Mouse (Mus musculus) adrenal gland, adult 2 months (tissue): ENCODE data around the gene Hspa1a. TPM values are rescaled to one million over a fixed set of nuclear protein-coding genes. Genes with fewer than 3 reads are reported as not detected.

Experiments used
- polyA plus RNA-seq: library from polyadenylated mRNA; depleted of rRNA; stranded (reverse); fragments of >200 nt; gene quantifications from 2 replicates; pipeline ENCODE4 v1.2.3, GENCODE M21; 2012; rRNA removed
- total RNA-seq, 2 experiments: library from RNA; stranded (reverse); gene quantifications; 2 replicates each; pipeline ENCODE4 v1.2.3; 2021

The Hspa1a gene
- total and polyA plus RNA-seq, 3 experiments, result 16.3 to 253 (median 55.2) TPM

Other genes starting within 250 kb of the Hspa1a start
Only the 30 nearest of the 43 such genes appear.
- 10 to 100 TPM; 38.5 to 55.1 TPM for gene Stk19, start 135.2 kb downstream of the Hspa1a start, total RNA-seq
- 139 and 176 TPM in 2 replicates for gene Stk19, start 135.2 kb downstream of the Hspa1a start, polyA plus RNA-seq
- gene Dxo, start 135.1 kb downstream of the Hspa1a start, total RNA-seq, result 100 to 1,000 TPM in 1 of 2 experiments, 10 to 100 TPM in 1; 47.0 to 126 TPM
- gene Dxo, start 135.1 kb downstream of the Hspa1a start, polyA plus RNA-seq, result 82.7 and 107 TPM in 2 replicates
- 10 to 100 TPM; 62.1 to 65.8 TPM for gene Skiv2l, start 121.9 kb downstream of the Hspa1a start, total RNA-seq
- 105 and 112 TPM in 2 replicates for gene Skiv2l, start 121.9 kb downstream of the Hspa1a start, polyA plus RNA-seq
- gene Nelfe, start 121.8 kb downstream of the Hspa1a start, total RNA-seq, result 10 to 100 TPM; 55.5 to 67.6 TPM
- 22.8 and 31.5 TPM in 2 replicates for gene Nelfe, start 121.8 kb downstream of the Hspa1a start, polyA plus RNA-seq
- 10 to 100 TPM; 18.4 to 29.0 TPM for gene Cfb, start 109.6 kb downstream of the Hspa1a start, total RNA-seq
- 4.6 and 7.9 TPM in 2 replicates for gene Cfb, start 109.6 kb downstream of the Hspa1a start, polyA plus RNA-seq
- gene Zbtb12, start 92.7 kb downstream of the Hspa1a start, total RNA-seq, result 10 to 100 TPM; 10.8 to 16.1 TPM
- 18.7 and 21.5 TPM in 2 replicates for gene Zbtb12, start 92.7 kb downstream of the Hspa1a start, polyA plus RNA-seq
- gene Gm20547, start 90.1 kb downstream of the Hspa1a start, total RNA-seq, result not detected
- gene Gm20547, start 90.1 kb downstream of the Hspa1a start, polyA plus RNA-seq, result 0.04 TPM in 1 of 2 replicates, not detected in the other
- gene C2, start 73.9 kb downstream of the Hspa1a start, total RNA-seq, result 100 to 1,000 TPM in 1 of 2 experiments, 10 to 100 TPM in 1; 81.4 to 105 TPM
- 70.7 and 71.5 TPM in 2 replicates for gene C2, start 73.9 kb downstream of the Hspa1a start, polyA plus RNA-seq
- gene Ehmt2, start 73.7 kb downstream of the Hspa1a start, total RNA-seq, result 100 to 1,000 TPM; 115 to 131 TPM
- 387 and 452 TPM in 2 replicates for gene Ehmt2, start 73.7 kb downstream of the Hspa1a start, polyA plus RNA-seq
- 1 to 10 TPM in 1 of 2 experiments, under 1 TPM in 1; 0.92 to 1.9 TPM for gene Slc44a4, start 57.7 kb downstream of the Hspa1a start, total RNA-seq
- gene Slc44a4, start 57.7 kb downstream of the Hspa1a start, polyA plus RNA-seq, result 0.33 and 0.50 TPM in 2 replicates
- gene Neu1, start 40.9 kb downstream of the Hspa1a start, total RNA-seq, result 10 to 100 TPM; 24.0 to 25.3 TPM
- gene Neu1, start 40.9 kb downstream of the Hspa1a start, polyA plus RNA-seq, result 47.2 and 52.8 TPM in 2 replicates
- gene Hspa1b, start 12.9 kb downstream of the Hspa1a start, total RNA-seq, result 100 to 1,000 TPM in 1 of 2 experiments, 10 to 100 TPM in 1; 36.3 to 634 TPM
- 48.4 and 85.4 TPM in 2 replicates for gene Hspa1b, start 12.9 kb downstream of the Hspa1a start, polyA plus RNA-seq
- under 1 TPM in 1 of 2 experiments, not detected in 1; 0.58 TPM for gene Gm20481, start 2.2 kb downstream of the Hspa1a start, total RNA-seq
- gene Gm20481, start 2.2 kb downstream of the Hspa1a start, polyA plus RNA-seq, result 1.1 and 1.2 TPM in 2 replicates
- under 1 TPM; 0.28 to 0.29 TPM for gene Hspa1l, start 547 bp upstream of the Hspa1a start, total RNA-seq
- 0.11 and 0.17 TPM in 2 replicates for gene Hspa1l, start 547 bp upstream of the Hspa1a start, polyA plus RNA-seq
- gene Lsm2, start 9.7 kb upstream of the Hspa1a start, total RNA-seq, result 10 to 100 TPM; 32.9 to 45.8 TPM
- gene Lsm2, start 9.7 kb upstream of the Hspa1a start, polyA plus RNA-seq, result 82.4 and 84.8 TPM in 2 replicates
- 10 to 100 TPM; 57.9 to 60.2 TPM for gene Vars, start 28.8 kb upstream of the Hspa1a start, total RNA-seq
- gene Vars, start 28.8 kb upstream of the Hspa1a start, polyA plus RNA-seq, result 178 and 214 TPM in 2 replicates
- under 1 TPM; 0.26 to 0.55 TPM for gene Vwa7, start 44.4 kb upstream of the Hspa1a start, total RNA-seq
- 0.97 and 1.8 TPM in 2 replicates for gene Vwa7, start 44.4 kb upstream of the Hspa1a start, polyA plus RNA-seq
- gene Sapcd1, start 55.9 kb upstream of the Hspa1a start, total RNA-seq, result under 1 TPM in 1 of 2 experiments, not detected in 1; 0.79 TPM
- 0.83 and 2.0 TPM in 2 replicates for gene Sapcd1, start 55.9 kb upstream of the Hspa1a start, polyA plus RNA-seq
- gene Msh5, start 74.6 kb upstream of the Hspa1a start, total RNA-seq, result under 1 TPM; 0.75 to 0.93 TPM
- gene Msh5, start 74.6 kb upstream of the Hspa1a start, polyA plus RNA-seq, result 1.3 and 1.7 TPM in 2 replicates
- 100 to 1,000 TPM in 1 of 2 experiments, 10 to 100 TPM in 1; 80.8 to 136 TPM for gene Clic1, start 77.8 kb upstream of the Hspa1a start, total RNA-seq
- gene Clic1, start 77.8 kb upstream of the Hspa1a start, polyA plus RNA-seq, result 62.2 and 64.1 TPM in 2 replicates
- 10 to 100 TPM in 1 of 2 experiments, 1 to 10 TPM in 1; 7.2 to 26.6 TPM for gene Ddah2, start 86.9 kb upstream of the Hspa1a start, total RNA-seq
- gene Ddah2, start 86.9 kb upstream of the Hspa1a start, polyA plus RNA-seq, result 25.9 and 35.6 TPM in 2 replicates
- not detected for gene Ly6g6c, start 93.2 kb upstream of the Hspa1a start, total RNA-seq
- not detected in 2 replicates for gene Ly6g6c, start 93.2 kb upstream of the Hspa1a start, polyA plus RNA-seq
- not detected for gene Mpig6b, start 94.0 kb upstream of the Hspa1a start, total RNA-seq
- gene Mpig6b, start 94.0 kb upstream of the Hspa1a start, polyA plus RNA-seq, result 0.06 TPM in 1 of 2 replicates, not detected in the other
- gene Ly6g6e, start 104.7 kb upstream of the Hspa1a start, total RNA-seq, result not detected
- gene Ly6g6e, start 104.7 kb upstream of the Hspa1a start, polyA plus RNA-seq, result 0.21 and 0.34 TPM in 2 replicates
- gene Ly6g6d, start 105.9 kb upstream of the Hspa1a start, total RNA-seq, result under 1 TPM in 1 of 2 experiments, not detected in 1; 0.45 TPM
- 0.57 and 1.1 TPM in 2 replicates for gene Ly6g6d, start 105.9 kb upstream of the Hspa1a start, polyA plus RNA-seq
- gene Ly6g6f, start 113.5 kb upstream of the Hspa1a start, total RNA-seq, result not detected
- gene Ly6g6f, start 113.5 kb upstream of the Hspa1a start, polyA plus RNA-seq, result not detected in 2 replicates
- gene Abhd16a, start 117.1 kb upstream of the Hspa1a start, total RNA-seq, result 10 to 100 TPM; 71.8 to 95.8 TPM
- gene Abhd16a, start 117.1 kb upstream of the Hspa1a start, polyA plus RNA-seq, result 219 and 291 TPM in 2 replicates
- gene Ly6g5c, start 136.1 kb upstream of the Hspa1a start, total RNA-seq, result not detected
- gene Ly6g5c, start 136.1 kb upstream of the Hspa1a start, polyA plus RNA-seq, result not detected in 2 replicates
- under 1 TPM; 0.23 to 0.35 TPM for gene Ly6g5b, start 143.3 kb upstream of the Hspa1a start, total RNA-seq
- 0.42 and 0.52 TPM in 2 replicates for gene Ly6g5b, start 143.3 kb upstream of the Hspa1a start, polyA plus RNA-seq
- 10 to 100 TPM; 12.4 to 12.8 TPM for gene Gpank1, start 149.3 kb upstream of the Hspa1a start, total RNA-seq
- gene Gpank1, start 149.3 kb upstream of the Hspa1a start, polyA plus RNA-seq, result 13.3 and 15.8 TPM in 2 replicates